Mouse (Mus musculus) olfactory bulb, adult 2 months (tissue): Measurements from ENCODE around the gene Il17rb. TPM values are rescaled to one million over a fixed set of nuclear protein-coding genes. Genes with fewer than 3 reads are reported as not detected.

Experiments used
- H3K27ac ChIP-seq: fragments of 200-500 bp; 2 replicates; pipeline ENCODE4 v1.5.1; 2012; ENCODE audit warnings: low read depth, low read length; ENCODE audit not compliant: insufficient read depth
- H3K4me1 ChIP-seq: fragments of 200-500 bp; 2 replicates; pipeline ENCODE4 v1.6.1; 2012; ENCODE audit warnings: low read length; ENCODE audit not compliant: control insufficient read depth, insufficient read depth
- H3K4me3 ChIP-seq: fragments of 200-500 bp; 2 replicates; pipeline ENCODE4 v1.5.1; 2012; ENCODE audit warnings: mild to moderate bottlenecking, low read depth, low read length, moderate library complexity; ENCODE audit not compliant: insufficient read depth
- CTCF ChIP-seq: fragments of 200-500 bp; IDR thresholded peaks from 2 replicates; pipeline ENCODE4 v1.5.1; 2012; ENCODE audit warnings: low read depth, mild to moderate bottlenecking, low read length, moderate library complexity; ENCODE audit not compliant: insufficient read depth
- POLR2A ChIP-seq: fragments of 200-500 bp; IDR thresholded peaks from 2 replicates; pipeline ENCODE4 v1.6.1; 2012; ENCODE audit warnings: mild to moderate bottlenecking, low read depth, low read length, moderate library complexity; ENCODE audit not compliant: insufficient read depth
- WGBS: fragments of 180-500 bp; shearing (Covaris S2); methylation state at CpG from one replicate; pipeline ENCODE4 v1.1.7; 2018; 5-methylcytosine and 5-hydroxymethylcytosine counted together
- polyA plus RNA-seq: library from polyadenylated mRNA; stranded (reverse); fragments of >200 nt; gene quantifications from 2 replicates; pipeline ENCODE4 v1.2.4, GENCODE M21; 2012; ENCODE audit warnings: low replicate concordance; ENCODE audit not compliant: missing spikeins, insufficient read depth, insufficient read length

Gene Il17rb
- polyA plus RNA-seq, 1 experiment: not detected

DNA sequence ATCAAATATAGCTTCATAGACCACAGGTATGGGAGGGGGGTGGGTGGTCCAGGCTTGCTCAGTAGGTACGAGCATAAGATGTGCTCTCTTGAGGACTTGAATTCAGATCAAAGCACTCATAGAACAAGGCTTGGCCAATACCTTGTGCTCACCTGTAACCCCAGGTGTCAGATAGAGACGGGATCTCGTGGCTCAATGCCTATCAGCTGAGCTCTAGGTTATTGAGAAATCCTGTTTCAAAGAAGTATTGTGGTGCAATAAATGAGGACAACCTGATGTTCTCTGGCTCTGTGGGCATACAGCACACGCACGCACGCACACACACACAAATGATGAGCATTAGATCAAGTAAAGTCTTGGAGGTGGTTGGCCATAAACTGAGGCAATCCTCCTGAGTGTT is 31.8 kb downstream of the Il17rb start:
- 0 out of 2 replicates have a peak, but pooled peaks cover 4% of the 10 kb centered on the region for H3K4me1 ChIP-seq
- H3K4me3 ChIP-seq: no peak overlapping the region
- 97% methylated on average over 6 of the region's 6 CpGs for WGBS
- TF ChIP-seq POLR2A (no peak), CTCF (no peak)
- H3K27ac ChIP-seq: no peak overlapping the region

DNA sequence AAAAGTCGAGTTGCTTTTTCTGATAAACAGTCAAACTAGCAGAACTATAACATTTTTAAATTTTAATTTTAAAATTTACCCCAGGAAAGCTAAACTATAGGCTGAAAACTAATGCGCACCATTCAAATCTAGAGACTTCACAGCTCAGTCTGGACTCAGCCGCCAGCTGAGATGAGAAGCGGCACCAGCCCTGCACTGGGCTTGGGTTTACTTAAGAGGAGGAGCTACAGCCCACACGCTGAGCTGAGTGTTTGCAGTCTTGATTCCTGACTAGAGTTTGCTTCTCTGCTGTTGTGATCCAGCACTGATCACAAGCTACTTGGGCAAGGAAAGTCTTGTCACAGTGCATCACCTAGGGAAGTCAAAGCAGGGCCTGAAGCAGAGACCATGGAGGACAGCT is 36.7 kb downstream of the Il17rb start:
- 69% methylated on average over 5 of the region's 5 CpGs for WGBS
- H3K4me3 ChIP-seq: no peak overlapping the region
- TF ChIP-seq POLR2A: no peak
- no peak for TF ChIP-seq CTCF
- no peak overlapping the region for H3K27ac ChIP-seq
- 0 out of 2 replicates have a peak, but pooled peaks cover 4% of the 10 kb centered on the region for H3K4me1 ChIP-seq

DNA sequence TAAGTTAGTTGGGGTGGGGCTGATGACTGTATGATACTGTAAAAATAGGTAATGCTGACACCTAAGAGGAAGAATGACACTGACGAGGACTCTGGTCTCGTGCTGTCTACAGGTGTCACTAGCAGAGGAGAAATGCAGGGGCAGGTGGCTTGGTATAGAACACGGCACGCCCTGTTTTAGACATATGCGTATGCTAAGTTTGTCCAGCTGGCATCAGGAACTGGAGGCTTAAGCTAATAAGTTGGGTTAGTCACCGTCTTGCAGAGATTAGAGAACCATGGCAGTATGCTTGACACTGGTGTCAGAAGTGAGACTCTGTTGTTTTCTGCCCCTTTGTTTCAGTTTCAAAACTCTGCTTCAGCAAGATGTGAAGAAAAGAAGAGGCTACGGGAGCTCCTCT is 37.2 kb downstream of the Il17rb start:
- Histone ChIP-seq H3K4me1 (0 out of 2 replicates have a peak, but pooled peaks cover 4% of the 10 kb centered on the region), H3K27ac (no peak overlapping the region), H3K4me3 (no peak overlapping the region)
- TF ChIP-seq CTCF (no peak), POLR2A (no peak)
- whole genome bisulfite sequencing: 91% methylated on average over 7 of the region's 7 CpGs

DNA sequence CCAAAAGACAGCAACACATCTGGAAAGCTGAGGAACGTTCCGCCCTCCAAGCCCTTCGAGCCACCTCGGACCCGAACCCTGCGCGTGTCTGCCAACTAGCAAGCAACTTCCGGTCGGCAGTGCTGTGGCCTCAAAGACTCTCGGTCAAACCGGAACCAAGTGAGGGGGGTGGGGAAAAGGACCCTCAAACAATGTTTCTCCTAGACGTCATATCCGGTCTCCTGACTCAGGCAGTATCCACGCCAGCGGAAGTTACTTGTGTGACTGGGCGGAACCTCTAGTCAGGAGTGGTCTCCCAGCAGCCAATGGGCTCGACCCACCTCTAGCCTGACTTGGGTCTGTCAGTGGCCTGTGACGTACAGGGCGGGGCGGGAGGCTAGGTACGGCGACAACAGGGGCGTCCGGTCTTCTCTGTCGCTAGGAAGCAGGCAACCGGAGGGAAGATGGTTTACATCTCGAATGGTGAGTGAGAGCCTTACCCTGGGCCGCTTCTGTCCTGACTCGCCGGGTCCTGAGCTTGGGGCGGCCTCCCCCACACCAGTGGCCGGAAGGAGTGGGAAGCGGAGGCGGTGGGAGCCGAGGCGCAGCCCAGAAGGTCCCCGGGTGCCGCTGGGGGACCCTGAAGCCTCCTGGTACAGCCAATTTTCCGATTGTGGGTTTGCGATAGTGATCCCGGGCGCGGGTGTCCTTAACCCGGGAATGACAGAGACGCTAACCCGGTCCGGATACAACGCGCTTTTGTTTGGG is 40.4 kb downstream of the Il17rb start, which contains the start of gene Selenok:
TSS of gene Selenok (plus strand) at position 234 of the 747 bp plus-strand sequence.
- Histone ChIP-seq H3K27ac (peak within 1 kb of the TSS; percentile 77), H3K4me1 (0 out of 2 replicates have a peak, but pooled peaks cover 4% of the 10 kb centered on the region), H3K4me3 (peak within 1 kb of the TSS; percentile 82)
- TF ChIP-seq POLR2A (peak; percentile 71), CTCF (no peak)
- WGBS: under 1% methylated on average over 49 of the region's 49 CpGs

DNA sequence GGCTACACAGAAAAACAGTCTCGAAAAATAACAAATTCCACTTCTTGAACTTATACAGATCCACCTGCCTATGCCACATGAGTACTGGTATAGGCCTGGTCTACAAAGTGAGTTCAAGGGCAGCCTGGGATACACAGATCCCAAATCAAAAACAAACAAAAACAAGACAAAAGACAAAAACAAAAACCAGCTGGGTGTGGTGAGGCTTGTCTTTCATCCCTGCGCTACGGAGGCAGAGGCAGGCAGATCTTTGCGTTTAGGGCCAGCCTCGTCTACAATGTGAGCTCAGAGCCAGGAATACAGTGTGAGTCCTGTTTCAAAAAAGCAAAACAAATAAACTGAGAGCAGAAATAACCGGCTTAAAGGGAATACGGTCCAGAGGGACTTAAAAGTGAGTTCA is 41.1 kb downstream of the Il17rb start:
- Histone ChIP-seq H3K4me1 (0 out of 2 replicates have a peak, but pooled peaks cover 4% of the 10 kb centered on the region), H3K4me3 (peak overlapping the region; percentile 82), H3K27ac (peak overlapping the region; percentile 68)
- no peak for TF ChIP-seq POLR2A
- no peak for TF ChIP-seq CTCF
- 56% methylated on average over 7 of the region's 7 CpGs for WGBS

DNA sequence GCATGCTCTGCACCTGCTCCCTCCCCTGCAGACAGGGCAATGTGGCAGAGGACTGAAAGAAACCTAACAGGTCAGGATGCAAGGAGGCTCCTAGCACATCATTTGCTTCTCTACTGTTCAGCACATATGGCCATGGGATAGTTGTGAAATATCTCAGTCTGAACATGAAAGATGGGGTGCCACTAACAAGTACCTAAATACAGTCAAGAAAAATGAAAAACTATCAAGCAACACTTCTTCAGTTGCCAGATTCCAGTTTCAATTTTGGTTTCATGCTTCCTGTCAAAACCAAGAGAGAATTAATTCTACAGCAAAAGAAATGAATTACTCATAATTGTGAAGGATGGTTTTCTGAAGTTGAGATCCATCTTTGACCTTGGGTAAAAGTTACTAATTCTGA is 51.3 kb downstream of the Il17rb start:
- H3K27ac ChIP-seq: no peak overlapping the region
- no peak overlapping the region for H3K4me3 ChIP-seq
- no peaks in the 10 kb centered on the region for H3K4me1 ChIP-seq
- TF ChIP-seq CTCF (no peak), POLR2A (no peak)

DNA sequence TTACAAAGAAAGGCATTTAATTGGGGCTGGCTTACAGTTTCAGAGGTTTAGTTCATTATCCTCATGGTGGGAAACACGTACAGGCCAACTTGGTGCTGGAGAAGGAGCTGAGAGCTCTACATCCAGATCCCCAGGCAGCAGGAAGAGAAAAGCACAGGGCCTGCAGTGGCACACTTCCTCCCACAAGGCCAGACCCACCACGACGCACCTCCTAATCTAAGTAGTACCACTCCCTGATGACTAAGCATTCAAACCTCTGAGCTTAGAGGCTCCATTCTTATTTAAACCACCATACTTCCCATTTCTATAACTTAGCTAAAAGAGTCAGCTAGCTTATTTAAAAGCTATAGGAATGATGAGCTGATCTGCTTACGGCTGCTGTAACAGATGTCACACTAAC is 57.9 kb downstream of the Il17rb start:
- TF ChIP-seq POLR2A (no peak), CTCF (no peak)
- Histone ChIP-seq H3K4me1 (no peaks in the 10 kb centered on the region), H3K27ac (no peak overlapping the region), H3K4me3 (no peak overlapping the region)
- WGBS: 68% methylated on average over 4 of the region's 4 CpGs

DNA sequence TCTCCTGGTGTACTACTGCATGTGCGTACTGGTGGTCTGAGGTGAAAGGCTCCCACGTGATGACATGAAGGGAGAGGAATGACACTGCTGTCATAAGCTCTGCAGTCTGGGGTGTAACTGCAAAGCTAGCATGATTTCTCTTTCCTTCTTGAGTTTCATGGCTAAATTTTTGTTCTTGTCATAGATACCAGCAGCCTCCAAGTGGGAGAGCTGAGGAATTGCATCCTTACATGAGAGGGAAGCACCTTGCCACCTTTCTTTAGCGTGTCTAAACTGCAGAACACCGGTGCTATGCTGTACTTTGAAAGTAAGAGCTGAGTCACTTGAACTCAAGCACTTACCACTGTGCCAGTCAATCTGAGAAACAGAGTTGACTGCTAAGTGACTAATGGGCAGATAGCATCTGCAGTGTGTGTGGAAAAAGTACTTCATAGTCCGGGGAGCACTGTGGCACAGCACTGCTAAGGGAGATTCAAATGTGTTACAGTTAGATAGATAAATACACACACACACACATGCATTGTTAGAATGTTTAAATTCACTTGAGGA is 61.9 kb downstream of the Il17rb start:
- H3K4me1 ChIP-seq: no peaks in the 10 kb centered on the region
- TF ChIP-seq CTCF (no peak), POLR2A (no peak)
- WGBS: 77% methylated on average over 5 of the region's 5 CpGs
- no peak overlapping the region for H3K4me3 ChIP-seq
- H3K27ac ChIP-seq: no peak overlapping the region

Other genes with a start within 250 kb of the Il17rb start
- gene Selenok, start 40.6 kb downstream of the Il17rb start, polyA plus RNA-seq: not detected in 2 replicates
- not detected in 2 replicates for gene Actr8, start 30.6 kb downstream of the Il17rb start, polyA plus RNA-seq
- gene Chdh, start 127 bp upstream of the Il17rb start, polyA plus RNA-seq: not detected in 2 replicates